In genomic region chr3:103020249-103020942, GRCm38 (mm10) we compare ENCODE assay signal across 8 mouse cellular contexts. TPM values are rescaled to one million over a fixed set of nuclear protein-coding genes. Genes with fewer than 3 reads are reported as not detected.
DNase-seq lines count a peak whose midpoint lies in the region; ATAC-seq and TF ChIP-seq lines count a peak whose summit lies in the region.

Gene Csde1 (plus strand): TSS chr3:103020426.

- peak within 1 kb of the TSS; percentile 93 for H3K27ac ChIP-seq in bone marrow, adult 2 months (ENCODE audit: control insufficient read depth, insufficient read depth, low read depth, low read length, poor library complexity)
- H3K27ac ChIP-seq in embryonic facial prominence, embryonic 15.5 days (replicated peaks): peak within 1 kb of the TSS; percentile 97
- H3K27ac ChIP-seq in limb, embryonic 14.5 days (replicated peaks; ENCODE audit: low read depth, low read length): peak within 1 kb of the TSS; percentile 97
- peak within 1 kb of the TSS; percentile 93 for H3K27ac ChIP-seq in midbrain, postnatal 0 days (ENCODE audit: low read depth, low read length)

- peak; percentile 92 for ATAC-seq in embryonic facial prominence, embryonic 15.5 days (ENCODE audit: insufficient number of reproducible peaks, low FRiP score, low TSS enrichment, low read depth)
- ATAC-seq in limb, embryonic 14.5 days (ENCODE audit: low FRiP score, low read depth): peak; percentile 95
- ATAC-seq in midbrain, postnatal 0 days (ENCODE audit: low FRiP score): peak; percentile 97

- H3K4me3 ChIP-seq in bone marrow, adult 2 months (replicated peaks; ENCODE audit: control insufficient read depth, low read depth, low read length): peak within 1 kb of the TSS; percentile 95
- H3K4me3 ChIP-seq in embryonic facial prominence, embryonic 15.5 days (replicated peaks): peak within 1 kb of the TSS; percentile 94
- H3K4me3 ChIP-seq in limb, embryonic 14.5 days (replicated peaks; ENCODE audit: low read length): peak within 1 kb of the TSS; percentile 83
- peak within 1 kb of the TSS; percentile 61 for H3K4me3 ChIP-seq in midbrain, postnatal 0 days (ENCODE audit: low read depth, low read length)

- peaks cover 1% of the 10 kb centered on the region for H3K4me1 ChIP-seq in bone marrow, adult 2 months (ENCODE audit: control insufficient read depth, insufficient read depth, low read length)
- peaks cover 16% of the 10 kb centered on the region for H3K4me1 ChIP-seq in embryonic facial prominence, embryonic 15.5 days
- peaks cover 9% of the 10 kb centered on the region for H3K4me1 ChIP-seq in limb, embryonic 14.5 days (ENCODE audit: control insufficient read depth, insufficient read depth, low read length)
- H3K4me1 ChIP-seq in midbrain, postnatal 0 days (ENCODE audit: insufficient read depth, low read length): peaks cover 4% of the 10 kb centered on the region; the same call in 1 of the 2 replicates

- no peaks in the 10 kb centered on the region for H3K9me3 ChIP-seq in embryonic facial prominence, embryonic 15.5 days (replicated peaks)
- H3K9me3 ChIP-seq in limb, embryonic 14.5 days (ENCODE audit: control insufficient read depth, low read length): no peaks in the 10 kb centered on the region
- H3K9me3 ChIP-seq in midbrain, postnatal 0 days (ENCODE audit: low read length): no peaks in the 10 kb centered on the region

- peak within 1 kb of the TSS; percentile 98 for H3K9ac ChIP-seq in embryonic facial prominence, embryonic 15.5 days
- peak within 1 kb of the TSS; percentile 99 for H3K9ac ChIP-seq in limb, embryonic 14.5 days (ENCODE audit: low read depth, low read length, severe bottlenecking)
- H3K9ac ChIP-seq in midbrain, postnatal 0 days (replicated peaks; ENCODE audit: low read length, poor library complexity, severe bottlenecking): peak within 1 kb of the TSS; percentile 78

- no peaks in the 10 kb centered on the region for H3K36me3 ChIP-seq in embryonic facial prominence, embryonic 15.5 days
- peaks cover 3% of the 10 kb centered on the region; the same call in 1 of the 2 replicates for H3K36me3 ChIP-seq in limb, embryonic 14.5 days (ENCODE audit: control insufficient read depth, insufficient read depth, low read length)
- no peaks in the 10 kb centered on the region for H3K36me3 ChIP-seq in midbrain, postnatal 0 days (ENCODE audit: insufficient read depth, low read length)

- peak within 1 kb of the TSS; percentile 58 for H3K4me2 ChIP-seq in embryonic facial prominence, embryonic 15.5 days (replicated peaks)
- peak within 1 kb of the TSS; percentile 74 for H3K4me2 ChIP-seq in limb, embryonic 14.5 days (replicated peaks; ENCODE audit: low read depth, low read length, severe bottlenecking)
- H3K4me2 ChIP-seq in midbrain, postnatal 0 days (ENCODE audit: low read depth, low read length, poor library complexity, severe bottlenecking): peak within 1 kb of the TSS; percentile 65

- 0 out of 2 replicates have a peak, but pooled peaks have one; percentile 0 for TF ChIP-seq CTCF in bone marrow, adult 2 months (IDR thresholded peaks at IDR 0.05; ENCODE audit: control insufficient read depth, insufficient read depth, low read length)
- peak; percentile 56 for TF ChIP-seq CTCF in midbrain, postnatal 0 days (IDR thresholded peaks at IDR 0.05)

- H3K27me3 ChIP-seq in embryonic facial prominence, embryonic 15.5 days: no peaks in the 10 kb centered on the region
- no peaks in the 10 kb centered on the region for H3K27me3 ChIP-seq in limb, embryonic 14.5 days (ENCODE audit: control insufficient read depth, insufficient read depth, low read length)
- H3K27me3 ChIP-seq in midbrain, postnatal 0 days (ENCODE audit: insufficient read depth, low read length): no peaks in the 10 kb centered on the region

- WGBS in bone marrow, adult 2 months: under 1% methylated on average over 55 of the region's 55 CpGs
- WGBS in embryonic facial prominence, embryonic 15.5 days: under 1% methylated on average over 55 of the region's 55 CpGs
- under 1% methylated on average over 54 of the region's 55 CpGs for WGBS in limb, embryonic 14.5 days
- under 1% methylated on average over 55 of the region's 55 CpGs for WGBS in midbrain, postnatal 0 days

- peak; percentile 76 for TF ChIP-seq POLR2A in bone marrow, adult 2 months (IDR thresholded peaks at IDR 0.05; ENCODE audit: borderline replicate concordance, control insufficient read depth, low read depth, low read length)
- peak; percentile 95; the same call in 1 of the 2 replicates for TF ChIP-seq POLR2A in limb, embryonic 14.5 days (IDR thresholded peaks at IDR 0.05; ENCODE audit: borderline replicate concordance, extremely low read depth, insufficient read depth, insufficient read length)

- DNase-seq in 416B (ENCODE audit: low read depth): peak; percentile 99
- DNase-seq in heart, adult 8-10 months (ENCODE audit: low spot score): peak; percentile 97
- peak; percentile 98 for DNase-seq in kidney, adult 9 months
- DNase-seq in limb, embryonic 14.5 days (ENCODE audit: low spot score): peak; percentile 99
- DNase-seq in midbrain, postnatal 0 days (ENCODE audit: low spot score): peak; percentile 99
- peak; percentile 91 to 95 for DNase-seq in spleen, postnatal 14 days (ENCODE audit: low spot score in 2 of 2)

RNA-seq across cellular contexts. Expression of gene Csde1, which starts in this region (rescaled TPM):
- 72.4 and 116 TPM in 2 replicates for polyA plus RNA-seq in bone marrow, adult 2 months (2011; ENCODE audit: insufficient read depth, insufficient read length, low replicate concordance, missing spikeins)
- polyA plus RNA-seq in embryonic facial prominence, embryonic 15.5 days (2015; fragmentation: Nextera tagmentation; extraction: Ambion mirVana): 298 and 303 TPM in 2 replicates
- total RNA-seq in heart, adult 8-10 months (2022): 100 to 1,000 TPM; 544 to 568 (median 560) TPM
- polyA plus RNA-seq in limb, embryonic 14.5 days (2012; rRNA removed): 70.3 and 92.6 TPM in 2 replicates
- polyA plus RNA-seq in limb, embryonic 14.5 days (2014; fragmentation: Nextera tagmentation; extraction: Ambion mirVana): 355 and 377 TPM in 2 replicates
- 222 and 287 TPM in 2 replicates for total RNA-seq in midbrain, postnatal 0 days (2014; rRNA removed)
- 256 and 287 TPM in 2 replicates for polyA plus RNA-seq in midbrain, postnatal 0 days (2015; fragmentation: Nextera tagmentation; extraction: Ambion mirVana)

Comparison
In these comparisons a context has a peak if more than half of its experiments do, and no peak if none do; other contexts are left out.
1. Peak in every context shown above with its lines: DNase-seq, ATAC-seq, H3K4me3 ChIP-seq and H3K27ac ChIP-seq.